Mouse (Mus musculus) retina, embryonic 14.5 days (tissue): ENCODE measurements at regions not wholly inside any gene's neighbourhood (a gene's known extent, or its start where the extent isn't known, plus 50 kb on each side); places are given as distances from the start of the nearest gene placed in this dataset.
A peak's percentile ranks its signal among the peaks of the same experiment; 100 is the strongest.
"Not testable (repeated sequence)": the region's sequence is repeated elsewhere in the genome, so short reads cannot be mapped to it uniquely, and the experiment has no call there.

Source experiments
- DNase-seq: peaks from one replicate; pipeline ENCODE4 v3.0.0-alpha.2; 2015; ENCODE audit warnings: low spot score

DNA sequence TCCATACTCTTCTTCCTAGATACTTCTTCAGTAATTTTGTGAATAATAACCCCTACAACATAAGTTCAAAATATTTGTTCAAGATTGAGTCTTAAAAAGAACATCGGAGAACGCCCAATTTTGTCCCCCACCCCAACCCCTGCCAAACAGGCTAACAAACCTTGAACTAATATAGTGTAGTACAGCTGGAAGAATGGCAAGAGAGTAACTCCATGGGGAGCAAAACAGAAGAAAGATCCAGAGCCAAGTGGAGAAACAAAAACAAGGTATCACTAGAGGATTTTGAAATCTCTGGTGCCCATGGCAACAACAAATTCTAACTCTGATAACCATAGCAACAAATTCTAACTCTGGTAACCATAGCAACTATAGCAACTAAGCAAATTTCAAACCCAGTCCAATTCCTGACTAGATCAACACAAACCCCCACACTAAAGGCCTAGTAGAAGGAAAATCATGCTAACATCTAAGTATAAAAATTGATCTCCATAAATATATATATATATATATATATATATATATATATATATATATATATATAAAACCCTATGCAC lies 74.2 kb upstream of the Magee2 start:
- no peak for DNase-seq

DNA sequence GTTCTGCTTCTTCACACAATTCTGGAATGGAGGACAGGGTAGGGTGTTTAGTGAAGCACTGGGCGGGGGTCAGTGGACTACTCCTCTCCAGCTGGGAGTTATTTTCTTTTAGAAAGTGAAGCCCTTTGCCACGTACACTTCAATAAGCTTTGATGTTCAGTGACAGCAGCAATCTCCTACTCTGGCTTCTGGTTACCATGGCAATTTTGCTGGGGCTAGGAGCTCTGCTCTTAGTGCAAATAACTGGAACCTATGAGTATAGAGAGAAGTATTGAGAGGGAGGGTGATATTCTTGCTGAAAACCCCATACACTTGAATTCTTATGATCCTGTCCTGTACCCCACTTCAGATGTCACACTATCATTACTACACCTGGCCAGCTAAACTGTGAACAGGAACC lies 94.5 kb upstream of the Magee2 start:
- no peak for DNase-seq

DNA sequence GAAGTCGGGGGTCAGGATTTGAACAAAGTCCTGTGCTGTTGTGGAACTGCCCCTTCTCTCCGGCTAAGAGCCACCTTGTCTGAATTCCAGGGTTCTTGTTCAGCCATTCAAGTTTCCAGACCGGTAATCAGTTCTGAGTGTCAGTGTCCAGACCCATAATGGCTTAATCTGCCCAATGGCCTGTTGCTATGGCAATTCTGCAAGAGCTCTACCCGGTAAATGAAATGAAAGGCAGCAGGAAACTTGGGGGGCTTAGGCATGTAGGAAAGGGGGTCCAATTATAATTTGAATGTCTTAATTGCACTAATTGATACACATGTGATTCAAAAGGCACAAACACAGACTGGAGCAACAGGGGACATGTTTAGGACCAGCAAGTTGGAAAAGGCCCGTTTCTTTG lies 95.7 kb upstream of the Magee2 start:
- DNase-seq, result not testable (repeated sequence)

DNA sequence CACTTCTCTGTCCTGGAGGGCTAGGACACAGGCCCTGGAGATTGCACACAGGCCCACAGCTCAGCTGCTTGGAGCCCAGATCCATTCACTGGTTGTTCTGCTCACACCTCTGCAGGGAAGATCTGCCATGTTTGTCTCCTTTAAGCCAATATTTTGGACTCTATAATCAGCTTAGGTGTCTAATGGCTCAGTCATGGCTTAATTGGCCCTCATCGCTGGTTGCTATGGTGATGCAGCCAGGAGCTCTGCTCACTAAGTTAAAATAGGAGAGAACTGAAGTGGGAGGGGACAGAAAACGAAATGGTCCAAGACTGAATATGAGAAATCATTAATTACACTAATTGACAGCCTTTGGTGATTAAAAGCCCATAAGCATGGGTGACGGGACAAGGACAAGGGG lies 96.3 kb upstream of the Magee2 start:
- not testable (repeated sequence) for DNase-seq

DNA sequence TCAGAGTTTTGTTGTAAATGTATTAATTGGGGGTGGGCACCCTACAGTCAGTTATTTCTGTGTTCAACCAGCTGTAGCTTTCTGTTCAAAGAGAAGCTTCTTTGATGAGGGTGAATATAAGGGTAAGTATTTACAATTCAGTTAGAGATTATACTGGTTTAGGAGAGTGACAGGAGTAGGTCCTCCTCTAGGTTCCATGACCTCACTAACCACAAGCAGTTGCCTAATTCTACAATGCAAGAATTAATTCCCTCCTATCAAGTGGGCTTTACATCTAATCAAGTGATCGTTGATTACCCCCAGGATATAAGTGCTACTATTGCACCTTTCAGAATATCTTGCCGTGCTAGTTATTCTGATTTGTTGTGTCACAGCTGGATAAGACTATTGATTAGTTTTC lies 101.1 kb upstream of the Pbdc1 start:
- no peak for DNase-seq

DNA sequence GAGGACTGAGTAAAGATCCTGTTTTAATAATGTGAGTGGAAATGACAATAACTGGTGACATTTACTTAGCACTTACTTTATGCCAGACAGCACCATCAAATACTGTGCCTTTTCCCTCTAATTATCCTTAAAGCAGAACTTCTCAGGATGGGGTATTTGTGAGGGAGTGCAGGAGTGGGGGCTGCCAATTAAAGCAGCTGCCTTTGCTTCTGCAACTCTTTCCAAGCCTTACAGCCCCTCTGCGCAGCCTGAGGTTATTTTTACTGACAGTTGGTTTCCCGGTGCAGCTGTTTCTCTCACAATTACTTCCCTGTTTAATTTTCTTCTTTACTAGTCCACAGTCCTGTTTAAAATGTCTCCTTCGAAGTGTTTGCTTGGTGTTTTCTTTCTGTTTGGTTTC lies 76.3 kb upstream of the Pbdc1 start:
- peak; percentile 27 for DNase-seq

DNA sequence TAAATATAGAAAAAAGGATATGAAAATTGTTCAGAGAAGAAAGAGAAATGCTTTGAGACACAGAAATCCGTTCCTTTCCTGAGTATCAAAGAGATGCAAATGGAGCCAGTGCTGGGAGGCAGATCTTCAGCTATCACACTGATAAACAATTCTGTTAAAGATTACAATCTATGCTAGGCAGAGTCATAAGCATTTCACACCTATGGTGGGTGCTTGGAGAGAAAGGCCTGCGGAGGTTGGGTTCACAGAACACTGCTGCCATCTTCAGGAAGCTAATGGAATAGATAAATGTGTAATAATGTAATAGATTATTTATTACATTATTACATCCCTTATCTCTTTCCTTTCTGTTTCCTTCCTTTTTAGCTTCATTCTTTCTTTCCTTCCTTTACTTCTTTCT lies 73.1 kb upstream of the Pbdc1 start:
- DNase-seq, result peak; percentile 66
